In the genomic region with DNA sequence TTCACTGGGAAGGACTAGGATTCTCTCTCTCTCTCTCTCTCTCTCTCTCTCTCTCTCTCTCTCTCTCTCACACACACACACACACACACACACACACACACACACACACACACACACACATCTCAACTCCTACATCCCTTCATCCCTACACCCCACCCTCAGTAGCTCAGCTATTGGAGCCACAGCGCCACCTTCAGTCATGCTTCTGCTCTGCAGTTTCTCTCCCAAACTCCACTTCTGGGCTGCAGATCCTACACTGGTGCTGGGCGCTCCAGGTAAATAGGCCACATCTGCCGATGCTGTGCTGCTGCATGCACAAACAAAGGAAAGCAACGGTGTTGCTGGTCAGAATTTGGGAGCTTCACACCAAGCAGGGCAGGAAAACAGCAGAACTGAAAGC, we compare ENCODE assay signal across 8 mouse cellular contexts.
DNase-seq lines count a peak whose midpoint lies in the region; TF ChIP-seq lines count a peak whose summit lies in the region.

No protein-coding gene starts in this region.

- peak; percentile 36 for DNase-seq in urinary bladder, postnatal 25 days (ENCODE audit: low spot score)
- DNase-seq in urinary bladder, postnatal 10 days (ENCODE audit: low spot score), result no peak
- peak; percentile 18 for DNase-seq in c-Kit-positive CD71-negative TER-119-negative erythroid progenitor cells, embryonic 14.5 days (ENCODE audit: low read depth)
- DNase-seq in forelimb bud, embryonic 11.5 days (ENCODE audit: low read depth, low spot score), result peak; percentile 52
- DNase-seq in kidney, postnatal 36 days, result peak; percentile 10 to 60
- peak; percentile 33 for DNase-seq in lung, adult 2 months
- peak; percentile 71 for DNase-seq in right cerebral cortex, adult 18-20 months
- DNase-seq in natural killer cell, adult 2 months (ENCODE audit: low spot score in 2 of 2), result no peak

- WGBS in lung, adult 2 months, result 22% methylated on average over 4 of the region's 4 CpGs

- peaks cover 6% of the 10 kb centered on the region; the same call in 1 of the 2 replicates for H3K4me1 ChIP-seq in lung, adult 2 months (ENCODE audit: control insufficient read depth, insufficient read depth, low read length)

- peak; percentile 81 for TF ChIP-seq CTCF in lung, adult 2 months (IDR thresholded peaks at IDR 0.05; ENCODE audit: insufficient read depth, low read length)

- TF ChIP-seq POLR2A in lung, adult 2 months (IDR thresholded peaks at IDR 0.05; ENCODE audit: borderline replicate concordance, extremely low read depth, low read depth, low read length), result no peak

- H3K4me3 ChIP-seq in lung, adult 2 months (replicated peaks; ENCODE audit: extremely low read depth, low read depth, low read length), result no peak overlapping the region

Comparison
In these comparisons a context has a peak if more than half of its experiments do, and no peak if none do; other contexts are left out.
1. DNase-seq: peak in urinary bladder, postnatal 25 days (single experiment), c-Kit-positive CD71-negative TER-119-negative erythroid progenitor cells, embryonic 14.5 days (single experiment), forelimb bud, embryonic 11.5 days (single experiment), kidney, postnatal 36 days (2 of 2), lung, adult 2 months (single experiment) and right cerebral cortex, adult 18-20 months (single experiment); none in urinary bladder, postnatal 10 days (single experiment) and natural killer cell, adult 2 months (0 of 2).